Mouse (Mus musculus): ENCODE measurements around the gene Abhd6.

DNA sequence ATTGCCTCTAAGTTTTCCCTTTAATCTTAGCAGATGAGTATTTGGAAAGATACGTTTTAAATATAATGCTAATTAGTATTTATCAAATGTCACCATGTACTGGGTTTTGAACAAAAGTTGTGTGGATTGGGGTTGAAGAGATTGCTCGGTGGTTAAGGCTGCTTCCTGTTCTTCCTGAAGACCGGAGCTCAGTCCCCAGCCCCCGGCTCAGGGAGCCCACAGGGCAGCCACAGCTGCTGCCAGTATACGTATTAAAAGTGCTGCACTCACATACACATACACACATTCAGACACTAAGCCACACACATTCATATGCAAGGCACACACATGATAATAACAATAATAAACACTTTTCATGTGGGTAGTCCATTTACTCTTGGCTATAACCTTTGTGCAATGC lies 35.4 kb downstream of the Abhd6 start:
- TF ChIP-seq CTCF (conservative IDR thresholded peaks at IDR 0.05; ENCODE audit: insufficient read depth, insufficient read length, low read depth, low read length) (no peak), POLR2A (IDR thresholded peaks at IDR 0.05; ENCODE audit: low read depth, low read length) (no peak)

Measured in kidney, adult 2 months (tissue).